26 mouse cellular contexts compared by ENCODE assay signal in the genomic region with DNA sequence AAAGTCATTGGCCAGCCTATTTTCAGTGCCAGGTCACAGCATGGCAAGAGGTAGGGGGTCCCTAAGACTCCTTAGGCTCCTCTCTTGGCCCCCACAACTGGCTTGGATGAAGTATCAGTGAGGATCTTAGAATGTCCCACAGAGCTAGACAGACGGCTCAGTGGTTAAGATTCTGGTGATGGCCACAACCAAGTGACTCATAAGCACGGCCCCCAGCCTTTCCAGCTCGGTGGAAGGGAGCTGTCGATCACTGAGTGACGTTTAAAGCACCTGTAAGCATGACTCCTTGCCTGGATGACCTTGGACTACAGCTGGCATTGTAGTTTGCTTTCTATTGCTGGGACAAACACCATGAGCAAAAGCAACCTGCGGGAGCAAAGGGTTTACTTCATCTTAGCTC.
"Had no signal": no experiment of that assay in that cellular context is flagged by ENCODE, and none has a peak within 500 bp of the region (broad histone marks: within the 10 kb centered on the region; RNA-seq: fewer than 3 reads in every experiment).

No protein-coding gene starts in this region.

- DNase-seq: gastrocnemius, postnatal 14 days; gastrocnemius, postnatal 36 days; heart, adult 11 months; heart, adult 2 months; heart, postnatal 14 days; heart, postnatal 36 days; kidney, adult 18-20 months; kidney, adult 8-10 months; kidney, postnatal 10 days; kidney, postnatal 25 days; liver; liver, embryonic 13.5 days had no signal

- H3K4me1 ChIP-seq: heart, embryonic 13.5 days; heart, embryonic 15.5 days; hindbrain, embryonic 12.5 days; hindbrain, embryonic 15.5 days; kidney, embryonic 15.5 days; limb, embryonic 10.5 days; limb, embryonic 12.5 days had no signal

- H3K9me3 ChIP-seq: heart, embryonic 13.5 days; heart, embryonic 15.5 days; hindbrain, embryonic 12.5 days; hindbrain, embryonic 15.5 days; kidney, embryonic 15.5 days; limb, embryonic 10.5 days; limb, embryonic 12.5 days; liver, embryonic 13.5 days; liver, embryonic 15.5 days had no signal

- H3K4me2 ChIP-seq: heart, embryonic 11.5 days; heart, embryonic 13.5 days; heart, embryonic 15.5 days; hindbrain, embryonic 12.5 days; hindbrain, embryonic 15.5 days; kidney, embryonic 15.5 days; limb, embryonic 12.5 days; liver, embryonic 11.5 days; liver, embryonic 13.5 days; liver, embryonic 15.5 days had no signal

- H3K4me3 ChIP-seq: heart, adult 2 months; heart, embryonic 13.5 days; heart, embryonic 15.5 days; hindbrain, embryonic 12.5 days; hindbrain, embryonic 15.5 days; kidney, embryonic 15.5 days; layer of hippocampus, adult 2 months; left cerebral cortex, adult 2 months; limb, embryonic 10.5 days; limb, embryonic 12.5 days; liver, embryonic 13.5 days; liver, embryonic 15.5 days had no signal

- H3K27me3 ChIP-seq: heart, embryonic 13.5 days; heart, embryonic 15.5 days; hindbrain, embryonic 12.5 days; hindbrain, embryonic 15.5 days; kidney, embryonic 15.5 days; limb, embryonic 12.5 days; liver, embryonic 13.5 days; liver, embryonic 15.5 days had no signal

- H3K27ac ChIP-seq: heart, adult 2 months; heart, embryonic 13.5 days; heart, embryonic 15.5 days; hindbrain, embryonic 12.5 days; hindbrain, embryonic 15.5 days; kidney, embryonic 15.5 days; layer of hippocampus, adult 2 months; left cerebral cortex, adult 2 months; limb, embryonic 10.5 days; limb, embryonic 12.5 days; liver, embryonic 13.5 days; liver, embryonic 15.5 days had no signal

- ATAC-seq: inflammation-experienced regulatory T-cells, adult 6 months; intestine, postnatal 0 days had no signal

- H3K9ac ChIP-seq: heart, embryonic 13.5 days; heart, embryonic 15.5 days; hindbrain, embryonic 12.5 days; hindbrain, embryonic 15.5 days; kidney, embryonic 15.5 days; limb, embryonic 12.5 days; liver, embryonic 13.5 days; liver, embryonic 15.5 days had no signal

- H3K36me3 ChIP-seq: hindbrain, embryonic 15.5 days had no signal
